Mouse (Mus musculus) MEL (cell line): Measurements from ENCODE around the gene Zmynd10. TPM values are rescaled to one million over a fixed set of nuclear protein-coding genes. Genes with fewer than 3 reads are reported as not detected.

Experiments
- DNase-seq: peaks from one replicate; pipeline ENCODE4 v3.0.0; 2011; ENCODE audit warnings: low read depth, low spot score
- H3K27ac ChIP-seq: 2 replicates; pipeline ENCODE4 v1.5.1; 2012; ENCODE audit warnings: low read depth, mild to moderate bottlenecking, control low read depth, low read length, moderate library complexity; ENCODE audit not compliant: control insufficient read depth
- H3K27me3 ChIP-seq, 2 experiments: fragments of 150-350 bp in 1 of 2; sonication (generic) in 1 of 2; 2 replicates each; pipeline ENCODE4 v1.6.1; 2012; ENCODE audit warnings: low read length in 2 of 2, mild to moderate bottlenecking in 2 of 2, improper control_type of control experiment in 1 of 2, moderate library complexity in 1 of 2; ENCODE audit not compliant: insufficient read depth in 2 of 2, control insufficient read depth in 1 of 2
- H3K36me3 ChIP-seq, 2 experiments: 2 replicates each; pipeline ENCODE4 v1.6.1; 2012 to 2014; ENCODE audit warnings: low read length in 2 of 2, improper control_type of control experiment in 1 of 2, inconsistent platforms in 1 of 2, mild to moderate bottlenecking in 1 of 2; ENCODE audit not compliant: insufficient read depth in 2 of 2, control insufficient read depth in 1 of 2
- H3K4me1 ChIP-seq, 2 experiments: fragments of 150-350 bp in 1 of 2; sonication (generic) in 1 of 2; 2 replicates each; pipeline ENCODE4 v1.6.1; 2012; ENCODE audit warnings: low read length in 2 of 2, improper control_type of control experiment in 1 of 2, mild to moderate bottlenecking in 1 of 2; ENCODE audit not compliant: insufficient read depth in 2 of 2, control insufficient read depth in 1 of 2
- H3K4me3 ChIP-seq, 2 experiments: fragments of 150-350 bp in 1 of 2; sonication (generic) in 1 of 2; 2 replicates each; pipeline ENCODE4 v1.5.1; 2012; ENCODE audit warnings: low read depth in 2 of 2, low read length in 2 of 2, mild to moderate bottlenecking in 2 of 2, moderate library complexity in 2 of 2, control low read depth in 1 of 2, improper control_type of control experiment in 1 of 2; ENCODE audit not compliant: control insufficient read depth in 1 of 2, insufficient read depth in 1 of 2
- H3K79me2 ChIP-seq: 2 replicates; pipeline ENCODE4 v1.6.1; 2012; ENCODE audit warnings: mild to moderate bottlenecking, low read length, moderate library complexity; ENCODE audit not compliant: control insufficient read depth, poor library complexity, insufficient read depth
- H3K9ac ChIP-seq: 2 replicates; pipeline ENCODE4 v1.6.1; 2012; ENCODE audit warnings: low read depth, mild to moderate bottlenecking, control low read depth, low read length, moderate library complexity; ENCODE audit not compliant: control insufficient read depth, poor library complexity, severe bottlenecking
- H3K9me3 ChIP-seq: fragments of 150-350 bp; sonication (generic); replicated peaks from 2 replicates; pipeline ENCODE4 v1.6.1; 2012; ENCODE audit warnings: mild to moderate bottlenecking, low read length, improper control_type of control experiment, moderate library complexity; ENCODE audit not compliant: insufficient read depth
- CTCF ChIP-seq, 3 experiments: IDR thresholded peaks in 2 of 3; conservative IDR thresholded peaks in 1 of 3; 2 replicates each; pipeline ENCODE4 v1.5.1; 2011 to 2012; ENCODE audit warnings: low read length in 3 of 3, low read depth in 2 of 3, mild to moderate bottlenecking in 2 of 3, improper control_type of control experiment in 1 of 3, inconsistent platforms in 1 of 3, mixed read lengths in 1 of 3, moderate library complexity in 1 of 3; ENCODE audit not compliant: control insufficient read depth in 1 of 3, insufficient read depth in 1 of 3, poor library complexity in 1 of 3, severe bottlenecking in 1 of 3
- EP300 ChIP-seq, 2 experiments: IDR thresholded peaks; 2 replicates each; pipeline ENCODE4 v1.6.1; 2011; ENCODE audit warnings: improper control_type of control experiment in 2 of 2, low read length in 2 of 2, low read depth in 1 of 2, mild to moderate bottlenecking in 1 of 2
- GABPA ChIP-seq: IDR thresholded peaks from 2 replicates; pipeline ENCODE4 v1.6.1; 2012; ENCODE audit warnings: low read depth, mild to moderate bottlenecking, inconsistent platforms, low read length, improper control_type of control experiment, moderate library complexity
- MAZ ChIP-seq: IDR thresholded peaks from 2 replicates; pipeline ENCODE4 v1.6.1; 2012; ENCODE audit warnings: low read depth, mild to moderate bottlenecking, inconsistent platforms, low read length, improper control_type of control experiment
- MYB ChIP-seq: IDR thresholded peaks from 2 replicates; pipeline ENCODE4 v1.6.1; 2011; ENCODE audit warnings: mild to moderate bottlenecking, low read depth, low read length, improper control_type of control experiment
- NELFE ChIP-seq: IDR thresholded peaks from 2 replicates; pipeline ENCODE4 v1.6.1; 2011; ENCODE audit warnings: low read depth, low read length, improper control_type of control experiment
- POLR2AphosphoS5 ChIP-seq: IDR thresholded peaks from 2 replicates; pipeline ENCODE4 v1.6.1; 2012; ENCODE audit warnings: low read depth, borderline replicate concordance, mild to moderate bottlenecking, inconsistent platforms, low read length, moderate library complexity, mixed read lengths
- RAD21 ChIP-seq: IDR thresholded peaks from 2 replicates; pipeline ENCODE4 v1.6.1; 2011; ENCODE audit warnings: mild to moderate bottlenecking, low read depth, low read length, improper control_type of control experiment
- SIN3A ChIP-seq: IDR thresholded peaks from 2 replicates; pipeline ENCODE4 v1.6.1; 2012; ENCODE audit warnings: low read length, improper control_type of control experiment, inconsistent platforms
- UBTF ChIP-seq: IDR thresholded peaks from 2 replicates; pipeline ENCODE4 v1.6.1; 2012; ENCODE audit warnings: low read depth, mild to moderate bottlenecking, inconsistent platforms, low read length, improper control_type of control experiment, moderate library complexity, borderline replicate concordance; ENCODE audit not compliant: insufficient read depth
- USF1 ChIP-seq: IDR thresholded peaks from 2 replicates; pipeline ENCODE4 v1.6.1; 2014; ENCODE audit warnings: low read depth, mild to moderate bottlenecking, inconsistent platforms, low read length, improper control_type of control experiment, moderate library complexity
- USF2 ChIP-seq, 2 experiments: IDR thresholded peaks; 2 replicates each; pipeline ENCODE4 v1.6.1; 2011 to 2012; ENCODE audit warnings: improper control_type of control experiment in 2 of 2, low read length in 2 of 2, borderline replicate concordance in 1 of 2, inconsistent platforms in 1 of 2, low read depth in 1 of 2, mild to moderate bottlenecking in 1 of 2; ENCODE audit not compliant: insufficient read depth in 1 of 2
- ZMIZ1 ChIP-seq: IDR thresholded peaks from 2 replicates; pipeline ENCODE4 v1.6.1; 2012; ENCODE audit warnings: low read depth, mild to moderate bottlenecking, inconsistent platforms, low read length, improper control_type of control experiment, moderate library complexity
- ZNF384 ChIP-seq: IDR thresholded peaks from 2 replicates; pipeline ENCODE4 v1.6.1; 2012; ENCODE audit warnings: low read depth, mild to moderate bottlenecking, inconsistent platforms, low read length, improper control_type of control experiment
- polyA plus RNA-seq, 2 experiments: library from polyadenylated mRNA; stranded (reverse) in 1 of 2; unstranded in 1 of 2; fragments of >175 nt in 1 of 2; fragments of >200 nt in 1 of 2; gene quantifications; 2 replicates each; pipeline versions ENCODE4 v1.2.1 to v1.2.4; 2012; ENCODE audit warnings: low replicate concordance in 2 of 2, low read depth in 1 of 2; ENCODE audit not compliant: insufficient read length in 2 of 2, insufficient read depth in 1 of 2, missing spikeins in 1 of 2
- total RNA-seq: library from RNA; depleted of rRNA; stranded (reverse); fragments of 300-350 nt; gene quantifications from 2 replicates; pipeline ENCODE4 v1.2.3, GENCODE M21; 2012

Zmynd10 gene
- total and polyA plus RNA-seq, 3 experiments, result 0.31 to 0.85 TPM; not detected in 1

GRCm38 (mm10) chr9:107547957-107548356, 859 bp downstream of the Zmynd10 start:
- no peak overlapping the region for H3K27ac ChIP-seq
- no peak for DNase-seq
- no peak overlapping the region for H3K4me3 ChIP-seq
- H3K36me3 ChIP-seq, result peaks cover 0 to 10% of the 10 kb centered on the region in 2 experiments; a peak in 2 of 4 replicates
- peaks cover 8 to 20% of the 10 kb centered on the region in 2 experiments for H3K4me1 ChIP-seq
- TF ChIP-seq ZMIZ1 (no peak), RAD21 (no peak), MAZ (no peak), USF1 (no peak), UBTF (no peak), USF2 (IDR thresholded peaks at IDR 0.05; ENCODE audit: borderline replicate concordance in 1 of 2, insufficient read depth in 1 of 2, low read depth in 1 of 2, low read length in 2 of 2) (no peak), EP300 (IDR thresholded peaks at IDR 0.05; ENCODE audit: low read depth in 1 of 2, low read length in 2 of 2) (no peak), CTCF (IDR thresholded peaks at IDR 0.05 in 2 of 3, conservative IDR thresholded peaks at IDR 0.05 in 1 of 3; ENCODE audit: control insufficient read depth in 1 of 3, insufficient read depth in 1 of 3, low read depth in 2 of 3, low read length in 3 of 3, poor library complexity in 1 of 3, severe bottlenecking in 1 of 3) (no peak), SIN3A (no peak), GABPA (no peak), ZNF384 (no peak)
- H3K27me3 ChIP-seq, result no peaks in the 10 kb centered on the region
- no peak overlapping the region for H3K9ac ChIP-seq
- H3K79me2 ChIP-seq, result peaks cover 2% of the 10 kb centered on the region; the same call in 1 of the 2 replicates
- no peaks in the 10 kb centered on the region for H3K9me3 ChIP-seq

GRCm38 (mm10) chr9:107548820-107549219, 1.7 kb downstream of the Zmynd10 start:
- Histone ChIP-seq H3K27ac (no peak overlapping the region), H3K4me1 (peaks cover 10 to 25% of the 10 kb centered on the region in 2 experiments), H3K79me2 (peaks cover 3% of the 10 kb centered on the region), H3K9me3 (no peaks in the 10 kb centered on the region), H3K27me3 (no peaks in the 10 kb centered on the region), H3K36me3 (peaks cover 0 to 14% of the 10 kb centered on the region in 2 experiments; a peak in 2 of 4 replicates), H3K9ac (no peak overlapping the region), H3K4me3 (no peak overlapping the region)
- TF ChIP-seq MYB, result no peak
- TF ChIP-seq POLR2AphosphoS5, result no peak
- TF ChIP-seq ZNF384, result no peak
- no peak for TF ChIP-seq NELFE
- no peak for TF ChIP-seq MAZ
- no peak for DNase-seq
